Mouse (Mus musculus) cerebellum, adult 11-12 months (tissue): ENCODE data around the gene Meaf6.
A peak's percentile ranks its signal among the peaks of the same experiment; 100 is the strongest.

ENCODE experiments used
- DNase-seq: peaks from one replicate; pipeline ENCODE4 v3.0.0; 2022

Meaf6 gene

GRCm38 (mm10) chr4:125116090-125116861, 31.3 kb downstream of the Meaf6 start:
- DNase-seq: peak; percentile 78

GRCm38 (mm10) chr4:125116929-125117328, 32.0 kb downstream of the Meaf6 start:
- no peak for DNase-seq

DNA sequence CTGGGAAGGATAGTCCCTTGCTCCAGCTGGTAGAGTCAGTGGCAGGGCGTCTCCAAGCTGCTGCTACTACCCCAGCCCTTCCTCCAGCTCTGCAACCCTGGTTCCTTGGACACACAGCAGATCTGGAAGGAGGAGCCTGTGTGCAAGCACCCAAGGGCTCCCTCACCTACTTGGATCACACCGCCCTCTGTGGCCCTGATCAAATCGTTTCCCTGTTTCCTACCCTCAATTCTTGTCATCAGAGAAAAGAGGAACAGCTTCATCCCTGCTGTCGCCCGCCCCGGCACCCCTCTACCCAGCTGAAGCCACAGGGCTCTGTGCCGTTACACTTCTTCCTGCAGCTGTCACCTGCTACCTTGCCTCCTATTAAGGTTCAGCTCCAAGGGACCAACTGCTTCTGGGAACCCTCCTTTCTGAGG, 33.0 kb downstream of the Meaf6 start:
- DNase-seq: no peak

GRCm38 (mm10) chr4:125119070-125119469, 34.1 kb downstream of the Meaf6 start:
- no peak for DNase-seq

DNA sequence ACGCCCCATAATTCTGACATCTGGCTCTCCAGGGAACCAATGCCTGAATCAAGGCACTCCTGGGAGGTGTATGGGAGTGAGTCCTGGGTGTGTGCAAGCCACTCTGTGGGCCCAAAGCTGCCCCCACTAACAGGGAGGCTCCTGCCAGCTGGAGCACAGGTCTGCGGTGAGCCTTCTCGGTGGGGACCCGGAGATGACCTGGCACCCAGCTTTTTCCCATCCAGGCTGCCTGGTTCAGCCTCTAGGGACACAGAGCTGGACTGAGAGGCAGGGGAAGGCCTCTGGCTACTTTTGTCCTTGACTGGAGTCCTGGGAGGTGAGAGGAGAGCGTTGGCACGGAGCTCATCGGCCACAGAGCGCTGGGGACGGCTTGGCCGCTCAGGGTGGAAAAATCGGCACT, 34.8 kb downstream of the Meaf6 start:
- no peak for DNase-seq

GRCm38 (mm10) chr4:125122431-125123278, 37.7 kb downstream of the Meaf6 start:
- no peak for DNase-seq

- no peak for DNase-seq
These were observed 38.3 kb downstream of the Meaf6 start for GRCm38 (mm10) chr4:125123279-125123671.

GRCm38 (mm10) chr4:125124424-125125209, 39.7 kb downstream of the Meaf6 start:
- DNase-seq: no peak

DNA sequence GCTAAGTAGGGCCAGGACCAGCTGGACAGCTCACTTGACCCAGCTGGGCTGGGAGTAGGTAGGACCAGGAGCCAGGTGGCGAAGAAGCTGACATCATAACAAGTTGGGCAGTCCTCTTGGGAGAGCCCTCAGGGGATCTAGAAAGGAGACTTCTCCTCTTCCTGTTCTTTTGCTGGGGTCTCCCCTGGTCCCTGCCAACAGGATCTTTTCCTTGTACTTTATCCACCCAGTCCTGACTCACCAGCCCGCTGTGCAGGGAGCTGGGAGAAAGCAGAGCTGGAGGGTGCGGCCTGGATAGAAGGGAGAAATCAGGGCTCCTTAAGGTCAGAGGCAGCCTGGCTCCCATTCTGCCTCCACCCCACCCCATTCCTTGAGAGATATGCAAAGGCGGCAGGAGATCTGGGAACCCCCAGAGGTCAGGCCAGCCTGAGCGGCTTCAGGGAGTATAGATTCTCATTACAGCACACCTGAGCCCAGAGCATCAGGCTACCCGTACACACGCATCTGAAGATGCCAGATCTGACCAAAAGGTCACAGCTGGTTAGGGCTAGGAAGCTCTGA, 40.5 kb downstream of the Meaf6 start:
- DNase-seq: no peak

DNA sequence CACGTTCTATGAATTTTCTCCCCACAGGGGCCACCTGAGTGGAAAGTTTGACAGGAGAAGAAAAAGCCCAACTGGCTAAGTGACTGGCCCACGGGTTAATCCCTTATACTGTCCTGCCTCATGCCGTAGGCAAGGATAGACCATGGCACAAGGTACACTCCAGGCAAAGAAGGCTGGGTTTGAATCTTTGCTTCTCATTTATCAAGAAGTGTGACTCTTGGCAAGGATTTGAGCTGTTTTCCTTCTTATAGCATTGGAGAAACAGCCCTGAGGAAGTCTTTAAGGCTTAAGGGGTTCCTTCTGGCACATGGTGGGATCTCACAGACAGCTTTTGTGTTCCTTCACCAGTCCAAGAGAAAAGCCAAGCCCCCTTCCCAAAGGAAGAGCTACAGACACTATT, 41.3 kb downstream of the Meaf6 start:
- DNase-seq: no peak

DNA sequence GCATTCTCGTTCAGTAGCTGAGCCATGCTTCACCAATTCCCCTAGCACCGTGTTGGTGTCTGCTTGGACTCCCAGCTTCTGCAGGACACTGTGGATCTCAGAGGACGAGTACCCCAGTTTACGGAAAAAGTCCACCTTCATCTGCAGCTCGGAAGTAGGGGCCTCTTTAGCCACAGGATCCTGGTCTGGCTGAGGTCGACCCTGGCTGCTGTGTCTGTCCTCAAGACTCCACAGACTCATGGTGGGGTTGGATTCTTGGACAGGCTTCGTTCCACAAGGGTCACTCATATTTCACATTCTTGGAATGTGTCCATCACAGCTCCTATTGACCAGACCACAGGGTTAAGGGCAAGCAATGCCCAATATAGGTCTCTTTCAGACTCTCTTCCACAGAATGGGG, 41.8 kb downstream of the Meaf6 start:
- no peak for DNase-seq

GRCm38 (mm10) chr4:125127305-125128084, 42.6 kb downstream of the Meaf6 start, which contains the start of gene Zc3h12a:
Gene Zc3h12a (minus strand): TSS chr4:125127840.
- DNase-seq: no peak

GRCm38 (mm10) chr4:125131493-125131892, 46.6 kb downstream of the Meaf6 start:
- no peak for DNase-seq

GRCm38 (mm10) chr4:125132394-125132793, 47.5 kb downstream of the Meaf6 start:
- DNase-seq: no peak

- no peak for DNase-seq
These were observed 49.3 kb downstream of the Meaf6 start for GRCm38 (mm10) chr4:125134192-125134591.

- no peak for DNase-seq
These were observed 49.7 kb downstream of the Meaf6 start for GRCm38 (mm10) chr4:125134631-125135030.

DNA sequence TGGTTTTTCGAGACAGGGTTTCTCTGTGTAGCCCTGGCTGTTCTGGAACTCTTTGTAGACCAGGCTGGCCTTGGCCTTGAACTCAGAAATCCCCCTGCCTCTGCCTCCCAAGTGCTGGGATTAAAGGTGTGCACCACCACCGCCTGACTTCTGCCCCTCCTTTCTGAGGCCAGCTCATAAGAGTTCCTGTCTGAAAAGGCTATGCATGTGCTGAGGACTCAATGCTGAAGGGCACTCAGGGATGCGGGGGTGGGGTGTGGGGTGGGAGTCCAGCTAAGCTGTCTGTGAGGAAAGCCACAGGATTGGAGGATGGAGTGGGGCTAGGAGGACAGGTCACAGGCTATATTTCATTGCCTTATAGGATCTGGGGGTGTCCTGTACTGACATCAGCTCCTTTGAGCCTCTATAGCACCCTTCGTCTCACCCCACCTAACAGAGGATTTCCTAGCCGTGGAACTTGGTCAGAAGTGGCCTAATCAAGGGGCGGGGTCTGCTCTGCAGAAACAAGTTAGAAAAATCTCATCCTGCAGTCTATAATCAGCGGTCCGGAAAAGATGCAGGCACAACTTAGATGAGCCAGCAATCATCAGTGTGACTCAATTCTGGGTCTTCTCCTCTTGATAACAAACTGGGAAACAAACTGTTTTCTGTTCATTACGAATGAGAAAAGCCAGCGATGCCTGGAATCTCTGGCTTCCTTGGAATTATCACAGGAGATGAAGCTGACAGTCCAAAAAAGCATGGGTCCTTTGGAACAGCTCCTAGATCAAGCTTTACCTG, 50.3 kb downstream of the Meaf6 start:
- DNase-seq: no peak

DNA sequence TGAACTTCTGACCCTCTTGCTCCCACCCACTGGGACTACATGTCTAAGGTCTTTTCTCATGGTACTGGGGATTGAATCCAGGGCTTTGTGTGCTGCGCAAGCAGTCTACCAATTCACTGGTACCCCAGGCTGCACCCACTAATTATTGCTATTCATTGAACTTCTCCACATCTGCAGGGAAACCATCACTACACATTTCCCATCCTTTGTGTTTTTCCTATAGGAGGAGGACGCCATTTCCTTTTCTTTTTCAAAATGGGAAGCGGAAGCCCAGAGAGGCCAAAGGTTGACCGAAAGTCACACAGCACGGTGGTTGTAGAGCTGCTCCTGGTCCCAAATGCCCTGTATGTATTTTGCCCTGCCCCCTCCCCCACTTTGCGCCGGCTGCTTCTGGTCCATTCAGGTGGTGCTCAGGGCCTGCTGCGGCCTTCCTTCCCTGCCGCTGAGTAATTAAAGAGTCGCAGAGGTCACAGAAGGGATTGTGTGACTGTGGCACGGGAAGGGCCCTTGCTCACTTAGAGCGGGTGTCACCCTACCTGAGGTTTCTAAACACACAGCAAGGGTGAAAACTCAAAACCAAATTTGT, 51.5 kb downstream of the Meaf6 start:
- DNase-seq: no peak

- no peak for DNase-seq
These were observed 53.4 kb downstream of the Meaf6 start for GRCm38 (mm10) chr4:125138321-125138720.

DNA sequence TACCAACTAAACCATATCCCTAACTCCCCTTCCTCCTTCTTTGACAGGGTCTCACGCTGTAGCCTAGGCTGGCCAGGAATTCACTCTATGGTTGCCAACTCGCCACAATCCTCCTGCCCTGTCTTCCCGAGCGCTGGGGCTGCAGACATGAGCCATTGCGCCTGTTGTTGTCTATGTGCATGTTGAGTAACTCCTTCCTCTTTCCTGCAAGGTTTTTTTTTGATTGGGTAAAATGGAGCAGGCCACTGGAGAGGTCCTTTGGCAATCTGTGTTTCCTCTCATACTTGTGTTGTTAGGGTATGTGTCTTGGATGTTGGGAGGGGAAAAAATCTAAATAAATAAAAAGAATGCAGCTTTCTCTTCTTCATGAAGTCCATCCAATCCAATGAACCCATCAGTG, 59.3 kb downstream of the Meaf6 start:
- no peak for DNase-seq

DNA sequence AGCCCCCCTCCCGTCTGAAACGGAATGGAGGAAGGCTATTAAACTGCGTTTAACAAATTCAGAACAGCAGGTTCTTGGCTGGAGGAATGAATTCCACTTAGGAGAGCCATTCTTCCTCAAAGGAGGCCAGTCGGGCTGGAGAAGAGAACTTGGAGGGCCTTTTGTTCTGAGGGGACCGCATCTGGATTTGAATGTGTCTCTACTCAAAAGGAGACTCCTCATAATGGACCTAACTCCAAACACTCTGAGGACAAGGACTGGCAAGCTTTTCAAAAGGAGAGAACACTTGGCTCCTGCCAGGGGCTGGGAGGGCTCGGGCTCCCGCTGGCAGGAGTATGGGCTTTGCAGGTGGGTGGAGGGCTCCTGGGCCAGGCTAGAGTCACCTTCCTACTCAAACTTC, 59.7 kb downstream of the Meaf6 start:
- DNase-seq: no peak
